Mouse (Mus musculus) hindlimb bud, embryonic 11.5 days (tissue): ENCODE measurements around the gene Cic.

Experiments used
- DNase-seq: peaks from one replicate; pipeline ENCODE4 v3.0.0-alpha.2; 2012; ENCODE audit warnings: low read depth, low spot score; ENCODE audit errors: extremely low spot score

The Cic gene

GRCm38 (mm10) chr7:25339329-25339728, 71.8 kb downstream of the Cic start:
- no peak for DNase-seq

- DNase-seq, result no peak
These were observed 73.7 kb downstream of the Cic start for GRCm38 (mm10) chr7:25341000-25341784.
